ENCODE assay signal across 31 mouse cellular contexts in the genomic region with DNA sequence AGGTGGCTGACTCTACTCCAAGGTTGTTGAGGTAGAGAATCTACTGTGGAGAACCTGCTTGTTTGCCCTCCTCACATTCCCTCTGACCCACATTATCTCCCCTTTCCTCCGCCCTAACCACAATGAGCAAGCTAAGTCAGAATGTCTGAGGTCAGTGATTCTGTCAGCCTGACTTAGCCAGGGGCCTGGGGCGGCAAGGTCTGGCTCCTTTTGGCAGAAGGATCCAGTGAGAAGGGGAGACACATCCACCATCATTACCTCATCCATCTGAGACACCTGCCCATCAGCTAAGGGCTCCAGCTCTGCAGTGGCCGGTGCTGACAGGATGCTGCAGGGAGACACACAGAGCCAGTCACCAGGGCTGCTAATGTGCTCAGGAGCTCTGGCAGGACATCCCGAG. TPM values are rescaled to one million over a fixed set of nuclear protein-coding genes. Genes with fewer than 3 reads are reported as not detected.
"Had no signal": no experiment of that assay in that cellular context is flagged by ENCODE, and none has a peak within 500 bp of the region (broad histone marks: within the 10 kb centered on the region; RNA-seq: fewer than 3 reads in every experiment).

No protein-coding gene starts in this region.

- H3K4me3 ChIP-seq: kidney, embryonic 15.5 days; left cerebral cortex, adult 2 months; limb, embryonic 10.5 days; limb, embryonic 13.5 days; liver, embryonic 12.5 days; liver, embryonic 15.5 days; lung, embryonic 15.5 days; megakaryocyte, embryonic 14.5 days; midbrain, embryonic 10.5 days; midbrain, embryonic 13.5 days; neural tube, embryonic 12.5 days; neural tube, embryonic 15.5 days had no signal

- H3K27me3 ChIP-seq: kidney, embryonic 15.5 days; limb, embryonic 13.5 days; liver, embryonic 12.5 days; liver, embryonic 15.5 days; lung, embryonic 15.5 days; megakaryocyte, embryonic 14.5 days; midbrain, embryonic 13.5 days; neural tube, embryonic 12.5 days; neural tube, embryonic 15.5 days had no signal

- H3K4me2 ChIP-seq: kidney, embryonic 15.5 days; limb, embryonic 13.5 days; liver, embryonic 12.5 days; liver, embryonic 15.5 days; lung, embryonic 15.5 days; midbrain, embryonic 13.5 days; neural tube, embryonic 12.5 days; neural tube, embryonic 15.5 days had no signal

- DNase-seq: kidney, postnatal 10 days; kidney, postnatal 36 days; layer of hippocampus, postnatal 36 days; liver; lung, adult 18-20 months; lung, postnatal 10 days; lung, postnatal 36 days; right cerebral cortex, adult 18-20 months; right cerebral cortex, postnatal 14 days; right cerebral cortex, postnatal 4 days; thymus, adult 2 months; thymus, postnatal 14 days; thymus, postnatal 4 days had no signal

- H3K27ac ChIP-seq: kidney, embryonic 15.5 days; left cerebral cortex, adult 2 months; limb, embryonic 10.5 days; limb, embryonic 13.5 days; liver, embryonic 12.5 days; liver, embryonic 15.5 days; lung, embryonic 15.5 days; midbrain, embryonic 10.5 days; midbrain, embryonic 13.5 days; neural tube, embryonic 12.5 days; neural tube, embryonic 15.5 days; stomach, postnatal 0 days had no signal

RNA-seq across cellular contexts. Expression of gene Mrgprg, which starts 32.0 kb away (rescaled TPM):
- total RNA-seq: layer of hippocampus, adult 8-10 months; layer of hippocampus, postnatal 10 days; layer of hippocampus, postnatal 36 days; left cerebral cortex, adult 2 months; left cerebral cortex, postnatal 10 days had no signal
- polyA plus RNA-seq: kidney, embryonic 15.5 days; limb, embryonic 10.5 days; limb, embryonic 13.5 days; liver, embryonic 12.5 days; liver, embryonic 15.5 days; lung, embryonic 15.5 days; midbrain, embryonic 10.5 days; midbrain, embryonic 13.5 days; midbrain, postnatal 0 days; neural tube, embryonic 12.5 days; neural tube, embryonic 15.5 days; stomach, embryonic 14.5 days; stomach, postnatal 0 days had no signal
